Mouse (Mus musculus): Measurements from ENCODE around the gene Rad51c. TPM values are rescaled to one million over a fixed set of nuclear protein-coding genes. Genes with fewer than 3 reads are reported as not detected.
A peak's percentile ranks its signal among the peaks of the same experiment; 100 is the strongest.
"Not testable (repeated sequence)": the region's sequence is repeated elsewhere in the genome, so short reads cannot be mapped to it uniquely, and the experiment has no call there.

Rad51c gene
- polyA plus RNA-seq, 1 experiment from 2014 or later, result 11.9 TPM

DNA sequence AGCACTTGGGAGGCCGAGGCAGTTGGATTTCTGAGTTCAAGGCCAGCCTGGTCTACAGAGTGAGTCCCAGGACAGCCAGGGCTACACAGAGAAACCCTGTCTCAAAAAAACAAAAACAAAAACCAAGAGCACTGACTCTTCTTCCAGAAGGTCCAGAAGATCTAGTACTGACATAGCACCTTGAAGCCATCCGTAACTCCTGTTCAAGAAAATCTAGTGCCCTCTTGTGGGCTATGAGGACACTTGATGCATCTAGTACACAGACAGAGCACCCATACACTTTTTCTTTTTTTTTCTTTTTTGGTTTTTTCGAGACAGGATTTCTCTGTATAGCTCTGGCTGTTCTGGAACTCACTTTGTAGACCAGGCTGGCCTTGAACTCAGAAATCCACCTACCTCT is 8.7 kb upstream of the Rad51c start:
- H3K4me1 ChIP-seq (ENCODE audit: control insufficient read depth, insufficient read depth, low read length); ATAC-seq (replicated peaks; ENCODE audit: insufficient number of reproducible peaks, low FRiP score, low TSS enrichment): not testable (repeated sequence)
- WGBS (ENCODE audit: insufficient replicate concordance), result 64% methylated on average over 3 of the region's 3 CpGs

GRCm38 (mm10) chr11:87404111-87404853 is 472 bp downstream of the Rad51c start:
- WGBS (ENCODE audit: insufficient replicate concordance), result 2% methylated on average over 57 of the region's 58 CpGs
- ATAC-seq (replicated peaks; ENCODE audit: insufficient number of reproducible peaks, low FRiP score, low TSS enrichment), result peak; percentile 92

More for the DNA sequence above, 8.7 kb upstream of the Rad51c start:
- H3K36me3 ChIP-seq (ENCODE audit: control insufficient read depth, insufficient read depth, low read length); H3K27ac ChIP-seq (ENCODE audit: low read depth, low read length); H3K4me2 ChIP-seq; H3K4me3 ChIP-seq (ENCODE audit: low read depth, low read length); H3K9ac ChIP-seq (ENCODE audit: low read depth, low read length); H3K27me3 ChIP-seq (ENCODE audit: control insufficient read depth, insufficient read depth, low read length); H3K9me3 ChIP-seq (replicated peaks; ENCODE audit: control insufficient read depth, low read length): not testable (repeated sequence)

GRCm38 (mm10) chr11:87398402-87398801 is 6.4 kb downstream of the Rad51c start:
- no peak overlapping the region for H3K27ac ChIP-seq (ENCODE audit: low read depth, low read length)
- no peaks in the 10 kb centered on the region for H3K9me3 ChIP-seq (replicated peaks; ENCODE audit: control insufficient read depth, low read length)
- ATAC-seq (replicated peaks; ENCODE audit: insufficient number of reproducible peaks, low FRiP score, low TSS enrichment), result no peak
- no peak overlapping the region for H3K4me3 ChIP-seq (ENCODE audit: low read depth, low read length)
- H3K4me1 ChIP-seq (ENCODE audit: control insufficient read depth, insufficient read depth, low read length), result no peaks in the 10 kb centered on the region
- no peaks in the 10 kb centered on the region for H3K27me3 ChIP-seq (ENCODE audit: control insufficient read depth, insufficient read depth, low read length)
- H3K9ac ChIP-seq (ENCODE audit: low read depth, low read length), result no peak overlapping the region
- 79% methylated on average over 2 of the region's 2 CpGs for WGBS (ENCODE audit: insufficient replicate concordance)
- H3K4me2 ChIP-seq, result no peak overlapping the region
- no peaks in the 10 kb centered on the region; the same call in 1 of the 2 replicates for H3K36me3 ChIP-seq (ENCODE audit: control insufficient read depth, insufficient read depth, low read length)

More at GRCm38 (mm10) chr11:87404111-87404853, 472 bp downstream of the Rad51c start:
- H3K27ac ChIP-seq (ENCODE audit: low read depth, low read length), result peak overlapping the region; percentile 84
- no peaks in the 10 kb centered on the region for H3K9me3 ChIP-seq (replicated peaks; ENCODE audit: control insufficient read depth, low read length)
- peaks cover 4% of the 10 kb centered on the region; the same call in 1 of the 2 replicates for H3K4me1 ChIP-seq (ENCODE audit: control insufficient read depth, insufficient read depth, low read length)
- peak overlapping the region; percentile 56 for H3K4me3 ChIP-seq (ENCODE audit: low read depth, low read length)
- H3K36me3 ChIP-seq (ENCODE audit: control insufficient read depth, insufficient read depth, low read length), result no peaks in the 10 kb centered on the region; the same call in 1 of the 2 replicates
- H3K27me3 ChIP-seq (ENCODE audit: control insufficient read depth, insufficient read depth, low read length), result no peaks in the 10 kb centered on the region
- peak overlapping the region; percentile 83 for H3K9ac ChIP-seq (ENCODE audit: low read depth, low read length)
- peak overlapping the region; percentile 78 for H3K4me2 ChIP-seq

DNA sequence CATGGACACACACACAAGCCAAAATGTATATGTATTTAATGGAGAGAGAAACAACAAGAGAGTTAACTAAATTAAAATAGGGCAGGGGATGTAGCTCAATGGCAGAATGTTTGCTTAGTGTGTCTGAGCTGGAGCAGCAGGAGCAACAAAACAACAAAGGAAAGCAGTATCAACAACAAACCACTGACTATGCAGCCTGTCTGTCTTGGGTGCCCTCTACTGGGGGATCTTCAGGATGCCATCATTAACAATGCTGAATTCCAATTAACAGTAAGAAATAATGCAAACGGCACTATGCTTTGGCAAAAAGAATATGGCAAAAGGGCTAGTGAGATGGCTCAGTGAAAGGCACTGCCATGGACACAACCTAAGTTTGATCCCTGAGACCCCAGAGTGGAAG is 10.9 kb downstream of the Rad51c start:
- ATAC-seq (replicated peaks; ENCODE audit: insufficient number of reproducible peaks, low FRiP score, low TSS enrichment), result no peak
- WGBS (ENCODE audit: insufficient replicate concordance), result 36% methylated on average over 1 of the region's 1 CpGs
- Histone ChIP-seq H3K9me3 (replicated peaks; ENCODE audit: control insufficient read depth, low read length) (no peaks in the 10 kb centered on the region), H3K36me3 (ENCODE audit: control insufficient read depth, insufficient read depth, low read length) (no peaks in the 10 kb centered on the region), H3K27me3 (ENCODE audit: control insufficient read depth, insufficient read depth, low read length) (no peaks in the 10 kb centered on the region), H3K9ac (ENCODE audit: low read depth, low read length) (no peak overlapping the region), H3K4me2 (no peak overlapping the region), H3K4me1 (ENCODE audit: control insufficient read depth, insufficient read depth, low read length) (no peaks in the 10 kb centered on the region), H3K27ac (ENCODE audit: low read depth, low read length) (no peak overlapping the region), H3K4me3 (ENCODE audit: low read depth, low read length) (no peak overlapping the region)

- Histone ChIP-seq H3K4me3 (ENCODE audit: low read depth, low read length) (no peak overlapping the region), H3K36me3 (ENCODE audit: control insufficient read depth, insufficient read depth, low read length) (no peaks in the 10 kb centered on the region), H3K27me3 (ENCODE audit: control insufficient read depth, insufficient read depth, low read length) (no peaks in the 10 kb centered on the region), H3K4me1 (ENCODE audit: control insufficient read depth, insufficient read depth, low read length) (no peaks in the 10 kb centered on the region), H3K27ac (ENCODE audit: low read depth, low read length) (no peak overlapping the region), H3K4me2 (no peak overlapping the region), H3K9me3 (replicated peaks; ENCODE audit: control insufficient read depth, low read length) (no peaks in the 10 kb centered on the region), H3K9ac (ENCODE audit: low read depth, low read length) (no peak overlapping the region)
- WGBS (ENCODE audit: insufficient replicate concordance), result 97% methylated on average over 1 of the region's 1 CpGs
- no peak for ATAC-seq (replicated peaks; ENCODE audit: insufficient number of reproducible peaks, low FRiP score, low TSS enrichment)
These were observed 19.1 kb downstream of the Rad51c start for GRCm38 (mm10) chr11:87385676-87386075.

GRCm38 (mm10) chr11:87384551-87384950 is 20.2 kb downstream of the Rad51c start:
- Histone ChIP-seq H3K4me1 (ENCODE audit: control insufficient read depth, insufficient read depth, low read length) (no peaks in the 10 kb centered on the region), H3K36me3 (ENCODE audit: control insufficient read depth, insufficient read depth, low read length) (no peaks in the 10 kb centered on the region), H3K27ac (ENCODE audit: low read depth, low read length) (no peak overlapping the region), H3K27me3 (ENCODE audit: control insufficient read depth, insufficient read depth, low read length) (no peaks in the 10 kb centered on the region), H3K4me3 (ENCODE audit: low read depth, low read length) (no peak overlapping the region), H3K9ac (ENCODE audit: low read depth, low read length) (no peak overlapping the region), H3K9me3 (replicated peaks; ENCODE audit: control insufficient read depth, low read length) (no peaks in the 10 kb centered on the region), H3K4me2 (no peak overlapping the region)
- WGBS (ENCODE audit: insufficient replicate concordance), result 95% methylated on average over 4 of the region's 4 CpGs
- no peak for ATAC-seq (replicated peaks; ENCODE audit: insufficient number of reproducible peaks, low FRiP score, low TSS enrichment)

DNA sequence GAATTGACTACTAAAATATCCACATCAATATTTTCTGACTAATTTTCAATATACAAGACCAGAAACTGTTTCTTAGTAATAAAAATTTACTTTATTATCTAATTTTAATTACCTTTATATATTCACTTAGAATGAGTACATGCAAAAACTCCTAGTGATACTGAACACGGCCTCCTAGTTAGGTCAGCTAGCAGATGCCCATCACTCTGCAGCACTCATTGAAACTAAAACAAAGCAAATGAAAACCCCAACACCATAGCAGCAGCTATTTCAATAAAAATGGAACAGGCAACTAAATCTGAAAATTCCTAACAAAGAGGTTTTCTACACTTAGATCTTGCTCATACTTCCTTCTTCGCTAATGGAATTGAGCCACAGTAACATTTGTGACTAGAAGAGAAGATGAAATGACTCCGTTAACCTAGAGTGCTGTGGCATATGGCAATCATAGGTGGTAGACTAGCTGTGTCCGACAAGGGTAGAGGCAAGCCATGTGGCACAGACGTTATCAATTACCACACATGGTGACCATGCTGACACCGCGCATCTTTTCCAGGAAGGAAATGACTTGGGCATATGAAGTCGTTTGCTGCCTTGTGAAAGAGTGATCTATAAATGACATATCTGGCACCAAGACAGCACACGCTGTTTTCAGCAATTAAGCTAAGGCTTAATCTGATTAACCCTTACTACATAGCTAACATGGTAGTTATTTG is 36.7 kb downstream of the Rad51c start:
- Histone ChIP-seq H3K4me3 (ENCODE audit: low read depth, low read length) (no peak overlapping the region), H3K4me2 (no peak overlapping the region), H3K9ac (ENCODE audit: low read depth, low read length) (no peak overlapping the region), H3K27me3 (ENCODE audit: control insufficient read depth, insufficient read depth, low read length) (no peaks in the 10 kb centered on the region), H3K36me3 (ENCODE audit: control insufficient read depth, insufficient read depth, low read length) (no peaks in the 10 kb centered on the region), H3K4me1 (ENCODE audit: control insufficient read depth, insufficient read depth, low read length) (no peaks in the 10 kb centered on the region), H3K9me3 (replicated peaks; ENCODE audit: control insufficient read depth, low read length) (no peaks in the 10 kb centered on the region), H3K27ac (ENCODE audit: low read depth, low read length) (no peak overlapping the region)
- ATAC-seq (replicated peaks; ENCODE audit: insufficient number of reproducible peaks, low FRiP score, low TSS enrichment), result no peak
- 68% methylated on average over 9 of the region's 9 CpGs for WGBS (ENCODE audit: insufficient replicate concordance)

GRCm38 (mm10) chr11:87367061-87367460 is 37.7 kb downstream of the Rad51c start:
- WGBS (ENCODE audit: insufficient replicate concordance), result 81% methylated on average over 7 of the region's 7 CpGs
- ATAC-seq (replicated peaks; ENCODE audit: insufficient number of reproducible peaks, low FRiP score, low TSS enrichment), result no peak
- H3K27me3 ChIP-seq (ENCODE audit: control insufficient read depth, insufficient read depth, low read length), result no peaks in the 10 kb centered on the region

More at GRCm38 (mm10) chr11:87367061-87367460, 37.7 kb downstream of the Rad51c start:
- H3K4me2 ChIP-seq, result no peak overlapping the region
- no peaks in the 10 kb centered on the region for H3K4me1 ChIP-seq (ENCODE audit: control insufficient read depth, insufficient read depth, low read length)
- no peak overlapping the region for H3K4me3 ChIP-seq (ENCODE audit: low read depth, low read length)
- no peak overlapping the region for H3K9ac ChIP-seq (ENCODE audit: low read depth, low read length)
- H3K36me3 ChIP-seq (ENCODE audit: control insufficient read depth, insufficient read depth, low read length), result no peaks in the 10 kb centered on the region
- H3K27ac ChIP-seq (ENCODE audit: low read depth, low read length), result no peak overlapping the region
- H3K9me3 ChIP-seq (replicated peaks; ENCODE audit: control insufficient read depth, low read length), result no peaks in the 10 kb centered on the region

Data from heart, embryonic 11.5 days (tissue).